Mouse (Mus musculus) thymus, adult 2 months (tissue): ENCODE data around the gene Aurkb.
"Not testable (repeated sequence)": the region's sequence is repeated elsewhere in the genome, so short reads cannot be mapped to it uniquely, and the experiment has no call there.

Experiments
- CTCF ChIP-seq: fragments of 200-500 bp; IDR thresholded peaks from 2 replicates; pipeline ENCODE4 v1.5.1; 2012; ENCODE audit warnings: mild to moderate bottlenecking, control low read depth, low read length, moderate library complexity, borderline replicate concordance; ENCODE audit not compliant: control insufficient read depth, poor library complexity, insufficient read depth; ENCODE audit errors: extremely low read depth
- POLR2A ChIP-seq: fragments of 200-500 bp; IDR thresholded peaks from 2 replicates; pipeline ENCODE4 v1.6.1; 2012; ENCODE audit warnings: mild to moderate bottlenecking, low read length, control low read depth, moderate library complexity; ENCODE audit not compliant: control insufficient read depth, poor library complexity, insufficient read depth; ENCODE audit errors: extremely low read depth

DNA sequence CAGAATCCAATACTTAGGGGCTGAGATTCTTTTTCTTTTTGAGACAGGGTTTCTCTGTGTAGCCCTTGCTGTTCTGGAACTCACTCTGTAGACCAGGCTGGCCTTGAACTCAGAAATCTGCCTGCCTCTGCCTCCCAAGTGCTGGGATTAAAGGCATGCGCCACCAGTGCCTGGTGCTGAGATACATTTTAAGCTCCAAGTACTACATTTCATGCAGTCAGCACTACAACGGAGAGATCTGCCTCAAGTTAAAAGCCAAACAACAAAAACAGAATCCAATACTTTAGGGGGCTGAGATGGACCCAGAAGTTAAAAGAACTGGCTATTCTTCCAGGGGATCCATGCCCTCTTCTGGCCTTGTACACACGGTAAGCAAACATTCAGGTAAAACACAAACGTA lies 42.7 kb upstream of the Aurkb start:
- not testable (repeated sequence) for TF ChIP-seq CTCF, POLR2A
